ENCODE assay signal across 28 mouse cellular contexts in the genomic region with DNA sequence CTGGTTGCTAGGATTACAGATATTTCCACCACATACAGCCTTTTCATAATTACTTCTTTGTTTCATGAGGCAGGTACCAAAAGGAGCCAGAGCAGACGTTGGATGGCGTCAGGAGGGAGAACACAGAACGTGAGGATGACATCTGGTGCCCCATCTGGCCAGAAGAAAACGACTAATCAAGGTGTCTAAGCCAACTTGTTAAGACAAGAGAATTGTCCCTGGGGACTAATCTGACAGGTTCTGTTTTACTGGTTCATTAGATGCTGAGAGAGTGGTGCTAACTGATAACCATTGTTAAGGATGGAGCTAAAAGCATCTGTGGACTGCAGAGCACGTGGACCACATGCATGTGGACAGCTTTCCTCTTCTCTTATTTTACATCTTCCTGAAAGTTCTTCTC. TPM values are rescaled to one million over a fixed set of nuclear protein-coding genes. Genes with fewer than 3 reads are reported as not detected.
A peak's percentile ranks its signal among the peaks of the same experiment; 100 is the strongest.
DNase-seq lines count a peak whose midpoint lies in the region; ATAC-seq and TF ChIP-seq lines count a peak whose summit lies in the region.
"Had no signal": no experiment of that assay in that cellular context is flagged by ENCODE, and none has a peak within 500 bp of the region (broad histone marks: within the 10 kb centered on the region; RNA-seq: fewer than 3 reads in every experiment).

No protein-coding gene starts in this region.

- WGBS in cerebellum, adult 2 months = 10% methylated on average over 5 of the region's 5 CpGs
- 58% methylated on average over 5 of the region's 5 CpGs for WGBS in hindbrain, embryonic 11.5 days
- 70% methylated on average over 5 of the region's 5 CpGs for WGBS in hindbrain, embryonic 10.5 days
- WGBS in hindbrain, embryonic 16.5 days = 29% methylated on average over 5 of the region's 5 CpGs

- no peaks in the 10 kb centered on the region for H3K9me3 ChIP-seq in hindbrain, embryonic 11.5 days (ENCODE audit: control insufficient read depth, low read length)
- no peaks in the 10 kb centered on the region for H3K9me3 ChIP-seq in hindbrain, embryonic 10.5 days
- H3K9me3 ChIP-seq in CH12.LX (replicated peaks; ENCODE audit: low read length) = no peaks in the 10 kb centered on the region
- H3K9me3 ChIP-seq in hindbrain, embryonic 16.5 days (ENCODE audit: control insufficient read depth, low read length) = no peaks in the 10 kb centered on the region
- H3K9me3 ChIP-seq: heart, embryonic 15.5 days; intestine, embryonic 15.5 days; limb, embryonic 13.5 days; liver, embryonic 12.5 days; midbrain, embryonic 12.5 days; neural tube, embryonic 15.5 days had no signal

- no peak overlapping the region for H3K27ac ChIP-seq in cerebellum, adult 2 months (ENCODE audit: insufficient read depth, low read length)
- no peak overlapping the region for H3K27ac ChIP-seq in hindbrain, embryonic 11.5 days (ENCODE audit: low read depth, low read length)
- H3K27ac ChIP-seq in hindbrain, embryonic 10.5 days = no peak overlapping the region
- no peak overlapping the region for H3K27ac ChIP-seq in CH12.LX (ENCODE audit: insufficient read depth, low read depth)
- no peak overlapping the region for H3K27ac ChIP-seq in hindbrain, embryonic 16.5 days (ENCODE audit: low read depth, low read length)
- H3K27ac ChIP-seq: gastrocnemius, adult 2 months; heart, embryonic 15.5 days; intestine, embryonic 15.5 days; limb, embryonic 13.5 days; liver, embryonic 12.5 days; midbrain, embryonic 12.5 days; neural tube, embryonic 15.5 days had no signal

- no peak for TF ChIP-seq EP300 in CH12.LX (IDR thresholded peaks at IDR 0.05; ENCODE audit: low read length)

- TF ChIP-seq POLR2A in cerebellum, adult 2 months (IDR thresholded peaks at IDR 0.05; ENCODE audit: borderline replicate concordance, insufficient read depth, low read length) = no peak
- TF ChIP-seq POLR2A in CH12.LX (IDR thresholded peaks at IDR 0.05; ENCODE audit: low read depth, low read length) = no peak

- H3K4me1 ChIP-seq in cerebellum, adult 2 months (ENCODE audit: control insufficient read depth, insufficient read depth, low read length) = no peaks in the 10 kb centered on the region
- H3K4me1 ChIP-seq in hindbrain, embryonic 11.5 days (replicated peaks; ENCODE audit: control insufficient read depth, insufficient read depth, low read length) = no peaks in the 10 kb centered on the region
- no peaks in the 10 kb centered on the region for H3K4me1 ChIP-seq in hindbrain, embryonic 10.5 days (replicated peaks)
- H3K4me1 ChIP-seq in CH12.LX (ENCODE audit: control insufficient read depth in 1 of 2, insufficient read depth in 2 of 2) = peaks cover 15 to 46% of the 10 kb centered on the region in 2 experiments
- no peaks in the 10 kb centered on the region for H3K4me1 ChIP-seq in hindbrain, embryonic 16.5 days (ENCODE audit: control insufficient read depth, insufficient read depth, low read depth, low read length)
- H3K4me1 ChIP-seq: intestine, embryonic 15.5 days; liver, embryonic 12.5 days; midbrain, embryonic 12.5 days had no signal

- dilution Hi-C loops in CH12.LX (cut with MboI; ENCODE audit: extremely low pct_ligation_motif_present, extremely low pct_unique_long_range_greater_than_20kb, low sequenced_read_pairs) = no loop called here

- ATAC-seq in hindbrain, embryonic 11.5 days (ENCODE audit: low FRiP score) = no peak
- 0 out of 2 replicates have a peak, but pooled peaks have one; percentile 42 for ATAC-seq in hindbrain, embryonic 16.5 days
- ATAC-seq: intestine, embryonic 15.5 days; liver, embryonic 12.5 days had no signal

- H3K4me3 ChIP-seq in cerebellum, adult 2 months (replicated peaks; ENCODE audit: insufficient read depth, low read depth, low read length) = no peak overlapping the region
- no peak overlapping the region for H3K4me3 ChIP-seq in hindbrain, embryonic 11.5 days (ENCODE audit: low read depth, low read length)
- no peak overlapping the region for H3K4me3 ChIP-seq in hindbrain, embryonic 10.5 days
- H3K4me3 ChIP-seq in CH12.LX (replicated peaks in 1 of 3; ENCODE audit: low read depth in 2 of 3, low read length in 2 of 3, poor library complexity in 1 of 3) = no peak overlapping the region
- H3K4me3 ChIP-seq in hindbrain, embryonic 16.5 days (ENCODE audit: low read length) = no peak overlapping the region
- H3K4me3 ChIP-seq: gastrocnemius, adult 2 months; heart, embryonic 15.5 days; intestine, embryonic 15.5 days; limb, embryonic 13.5 days; liver, embryonic 12.5 days; midbrain, embryonic 12.5 days; myocyte; neural tube, embryonic 15.5 days had no signal

- no peak for TF ChIP-seq RAD21 in CH12.LX (IDR thresholded peaks at IDR 0.05; ENCODE audit: low read depth, low read length)

- H3K27me3 ChIP-seq in cerebellum, adult 2 months (ENCODE audit: control insufficient read depth, insufficient read depth, low read length) = no peaks in the 10 kb centered on the region; the same call in 1 of the 2 replicates
- H3K27me3 ChIP-seq in hindbrain, embryonic 11.5 days (ENCODE audit: control insufficient read depth, insufficient read depth, low read length) = no peaks in the 10 kb centered on the region
- H3K27me3 ChIP-seq in hindbrain, embryonic 10.5 days (ENCODE audit: insufficient read depth, poor library complexity, severe bottlenecking) = no peaks in the 10 kb centered on the region
- H3K27me3 ChIP-seq in CH12.LX (replicated peaks) = no peaks in the 10 kb centered on the region
- no peaks in the 10 kb centered on the region for H3K27me3 ChIP-seq in hindbrain, embryonic 16.5 days (replicated peaks; ENCODE audit: control insufficient read depth, insufficient read depth, low read length)
- H3K27me3 ChIP-seq: heart, embryonic 15.5 days; intestine, embryonic 15.5 days; limb, embryonic 13.5 days; liver, embryonic 12.5 days; midbrain, embryonic 12.5 days; neural tube, embryonic 15.5 days had no signal

- H3K4me2 ChIP-seq in hindbrain, embryonic 11.5 days (replicated peaks; ENCODE audit: low read depth, low read length) = no peak overlapping the region
- H3K4me2 ChIP-seq in CH12.LX (ENCODE audit: insufficient read depth, low read depth, poor library complexity, severe bottlenecking) = no peak overlapping the region
- no peak overlapping the region for H3K4me2 ChIP-seq in hindbrain, embryonic 16.5 days (ENCODE audit: low read length)
- H3K4me2 ChIP-seq: heart, embryonic 15.5 days; intestine, embryonic 15.5 days; limb, embryonic 13.5 days; liver, embryonic 12.5 days; midbrain, embryonic 12.5 days; neural tube, embryonic 15.5 days had no signal

- TF ChIP-seq CTCF in cerebellum, adult 2 months (IDR thresholded peaks at IDR 0.05; ENCODE audit: borderline replicate concordance, insufficient read depth, low read depth, low read length) = no peak
- no peak for TF ChIP-seq CTCF in CH12.LX (conservative IDR thresholded peaks at IDR 0.05 in 1 of 2, IDR thresholded peaks at IDR 0.05 in 1 of 2; ENCODE audit: low read depth in 2 of 2, low read length in 2 of 2)

- peak; percentile 24 to 37 for DNase-seq in cerebellum, postnatal 10 days
- no peak for DNase-seq in cerebellum, adult 2 months
- peak; percentile 12 for DNase-seq in hindbrain, embryonic 11.5 days (ENCODE audit: low spot score)
- DNase-seq in hindbrain, embryonic 10.5 days (ENCODE audit: low spot score) = no peak
- DNase-seq in CH12.LX (ENCODE audit: extremely low read depth) = no peak
- no peak for DNase-seq in layer of hippocampus, adult 11-12 months (ENCODE audit: low spot score)
- no peak for DNase-seq in spleen, postnatal 36 days (ENCODE audit: low spot score in 2 of 2)
- DNase-seq: adrenal gland, postnatal 36 days; cerebellum, adult 11-12 months; cerebellum, postnatal 25 days; gastrocnemius, adult 2 months; kidney, adult 8-10 months; kidney, postnatal 14 days; layer of hippocampus, postnatal 36 days; lung, adult 18-20 months; lung, postnatal 10 days; right cerebral cortex, postnatal 14 days; spleen, adult 18-20 months had no signal

- no peaks in the 10 kb centered on the region for H3K36me3 ChIP-seq in hindbrain, embryonic 11.5 days (ENCODE audit: control insufficient read depth, insufficient read depth, low read length)
- H3K36me3 ChIP-seq in hindbrain, embryonic 10.5 days = no peaks in the 10 kb centered on the region
- no peaks in the 10 kb centered on the region for H3K36me3 ChIP-seq in CH12.LX (replicated peaks in 1 of 2; ENCODE audit: control insufficient read depth in 1 of 2, insufficient read depth in 1 of 2, low read length in 1 of 2)
- H3K36me3 ChIP-seq in hindbrain, embryonic 16.5 days (ENCODE audit: control insufficient read depth, insufficient read depth, low read length) = no peaks in the 10 kb centered on the region
- H3K36me3 ChIP-seq: heart, embryonic 15.5 days; intestine, embryonic 15.5 days; limb, embryonic 13.5 days; liver, embryonic 12.5 days; midbrain, embryonic 12.5 days; neural tube, embryonic 15.5 days had no signal

- H3K79me2 ChIP-seq in CH12.LX (replicated peaks; ENCODE audit: control insufficient read depth, extremely low read depth, insufficient read depth, poor library complexity, severe bottlenecking) = no peaks in the 10 kb centered on the region

- in situ Hi-C loops in CH12.LX (cut with MboI; ENCODE audit: low pct_ligation_motif_present, low pct_unique_long_range_greater_than_20kb, low sequenced_read_pairs) = no loop called here

- H3K9ac ChIP-seq in hindbrain, embryonic 11.5 days (ENCODE audit: low read depth, low read length) = no peak overlapping the region
- no peak overlapping the region for H3K9ac ChIP-seq in CH12.LX (ENCODE audit: insufficient read depth, low read depth)
- H3K9ac ChIP-seq in hindbrain, embryonic 16.5 days (ENCODE audit: low read depth, low read length) = no peak overlapping the region
- H3K9ac ChIP-seq: heart, embryonic 15.5 days; intestine, embryonic 15.5 days; limb, embryonic 13.5 days; liver, embryonic 12.5 days; midbrain, embryonic 12.5 days; neural tube, embryonic 15.5 days had no signal

TF ChIP-seq in CH12.LX, 34 proteins besides CTCF, POLR2A, EP300 and RAD21 (continues in another document):
- TF ChIP-seq BHLHE40 (IDR thresholded peaks at IDR 0.05; ENCODE audit: low read depth, low read length) = 0 out of 2 replicates have a peak, but pooled peaks have one; percentile 33

RNA-seq across cellular contexts. Expression of gene Atp8b4, which starts 7.8 kb away (rescaled TPM):
- polyA plus RNA-seq in cerebellum, adult 2 months (2012; rRNA removed) = 0.02 TPM in 2 replicates
- 0.06 TPM in 1 of 2 replicates, not detected in the other for polyA plus RNA-seq in hindbrain, embryonic 11.5 days (2014; fragmentation: Nextera tagmentation; extraction: Ambion mirVana)
- polyA plus RNA-seq in hindbrain, embryonic 10.5 days (2016; fragmentation: Nextera tagmentation; extraction: Ambion mirVana) = 0.09 and 0.17 TPM in 2 replicates
- 1.0 and 1.9 TPM in 2 replicates for total RNA-seq in CH12.LX (2012; rRNA removed)
- 0.72 and 0.79 TPM in 2 replicates for total RNA-seq in CH12.LX (2014; rRNA removed)
- polyA plus RNA-seq in CH12.LX (2012; ENCODE audit: insufficient read length, low read depth) = 0.50 and 1.5 TPM in 2 replicates
- 0.11 and 0.15 TPM in 2 replicates for polyA plus RNA-seq in hindbrain, embryonic 16.5 days (2015; fragmentation: Nextera tagmentation; extraction: Ambion mirVana)
- total RNA-seq: layer of hippocampus, postnatal 36 days; left cerebral cortex, postnatal 10 days had no signal

RNA-seq across cellular contexts. Expression of gene Slc27a2, which starts 59.5 kb away (rescaled TPM):
- 6.6 and 9.4 TPM in 2 replicates for polyA plus RNA-seq in cerebellum, adult 2 months (2012; rRNA removed)
- 0.51 and 0.71 TPM in 2 replicates for polyA plus RNA-seq in hindbrain, embryonic 11.5 days (2014; fragmentation: Nextera tagmentation; extraction: Ambion mirVana)
- 0.58 and 1.4 TPM in 2 replicates for polyA plus RNA-seq in hindbrain, embryonic 10.5 days (2016; fragmentation: Nextera tagmentation; extraction: Ambion mirVana)
- total RNA-seq in CH12.LX (2012; rRNA removed) (not detected in 2 replicates), CH12.LX (2014; rRNA removed) (not detected in 2 replicates)
- polyA plus RNA-seq in CH12.LX (2012; ENCODE audit: insufficient read length, low read depth) = not detected in 2 replicates
- polyA plus RNA-seq in hindbrain, embryonic 16.5 days (2015; fragmentation: Nextera tagmentation; extraction: Ambion mirVana) = 12.4 and 12.7 TPM in 2 replicates
- total RNA-seq: gastrocnemius, adult 2 months; heart, postnatal 4 days had no signal
- polyA plus RNA-seq: myocyte had no signal

Comparison
In these comparisons a context has a peak if more than half of its experiments do, and no peak if none do; other contexts are left out.
1. DNase-seq: peak in cerebellum, postnatal 10 days (2 of 2) and hindbrain, embryonic 11.5 days (single experiment); none in cerebellum, adult 2 months (0 of 2), hindbrain, embryonic 10.5 days (single experiment), CH12.LX (single experiment), layer of hippocampus, adult 11-12 months (single experiment) and spleen, postnatal 36 days (0 of 2).